Mouse (Mus musculus) intestine, embryonic 14.5 days (tissue): Measurements from ENCODE around the gene Sept4. TPM values are rescaled to one million over a fixed set of nuclear protein-coding genes. Genes with fewer than 3 reads are reported as not detected.

Experiments used
- ATAC-seq: fragments of 200-750 bp; cut with Nextera tagmentation; replicated peaks from 2 replicates; pipeline ENCODE4 v1.8.0; 2017; ENCODE audit warnings: low read depth, moderate number of reproducible peaks, moderate TSS enrichment, moderate library complexity; ENCODE audit not compliant: low FRiP score, low TSS enrichment
- DNase-seq: peaks from one replicate; pipeline ENCODE4 v3.0.0-alpha.2; 2018; ENCODE audit warnings: low spot score
- H3K27ac ChIP-seq: fragments of 300-500 bp; sonication (generic); 2 replicates; pipeline ENCODE4 v1.5.1; 2014; ENCODE audit warnings: low read depth, mild to moderate bottlenecking, control low read depth
- H3K27me3 ChIP-seq: fragments of 300-500 bp; sonication (generic); replicated peaks from 2 replicates; pipeline ENCODE4 v1.6.1; 2014; ENCODE audit warnings: low read length, control low read depth; ENCODE audit not compliant: control insufficient read depth, insufficient read depth
- H3K36me3 ChIP-seq: fragments of 300-500 bp; sonication (generic); 2 replicates; pipeline ENCODE4 v1.6.1; 2014; ENCODE audit warnings: low read length, control low read depth; ENCODE audit not compliant: control insufficient read depth, insufficient read depth
- H3K4me1 ChIP-seq: fragments of 300-500 bp; sonication (generic); replicated peaks from 2 replicates; pipeline ENCODE4 v1.6.1; 2014; ENCODE audit warnings: low read length, control low read depth, mixed read lengths; ENCODE audit not compliant: control insufficient read depth, insufficient read depth
- H3K4me2 ChIP-seq: fragments of 300-500 bp; sonication (generic); 2 replicates; pipeline ENCODE4 v1.6.1; 2014; ENCODE audit warnings: low read length
- H3K4me3 ChIP-seq: fragments of 300-500 bp; sonication (generic); 2 replicates; pipeline ENCODE4 v1.5.1; 2014; ENCODE audit warnings: low read depth, low read length, control low read depth, mixed read lengths
- H3K9ac ChIP-seq: fragments of 300-500 bp; sonication (generic); 2 replicates; pipeline ENCODE4 v1.6.1; 2014; ENCODE audit warnings: mild to moderate bottlenecking, low read length
- H3K9me3 ChIP-seq: fragments of 300-500 bp; sonication (generic); 2 replicates; pipeline ENCODE4 v1.6.1; 2016; ENCODE audit warnings: low read length, control low read depth; ENCODE audit not compliant: control insufficient read depth
- WGBS: fragments of 180-500 bp; shearing (Covaris S2); extraction: QIAGEN DNeasy Blood & Tissue Kit; methylation state at CpG from one replicate; pipeline ENCODE4 v1.1.7; 2014; 5-methylcytosine and 5-hydroxymethylcytosine counted together
- polyA plus RNA-seq: library from polyadenylated mRNA; unstranded; fragments of >200 nt; fragmentation: Nextera tagmentation; extraction: Ambion mirVana; gene quantifications from 2 replicates; pipeline ENCODE4 v1.2.1, GENCODE M21; 2014

Gene Sept4
- polyA plus RNA-seq, 1 experiment from 2014 or later = 19.5 TPM

GRCm38 (mm10) chr11:87592354-87592695, 23.6 kb downstream of the Sept4 start:
- Histone ChIP-seq H3K4me1 (peaks cover 48% of the 10 kb centered on the region), H3K27me3 (no peaks in the 10 kb centered on the region), H3K4me3 (peak overlapping the region; percentile 84), H3K27ac (peak overlapping the region; percentile 88), H3K36me3 (peaks cover 23% of the 10 kb centered on the region; the same call in 1 of the 2 replicates), H3K9me3 (no peaks in the 10 kb centered on the region), H3K4me2 (peak overlapping the region; percentile 70), H3K9ac (peak overlapping the region; percentile 62)
- ATAC-seq (no peak; the same call in 1 of the 2 replicates), DNase-seq (no peak)
- 0% methylated on average over 15 of the region's 15 CpGs for WGBS

DNA sequence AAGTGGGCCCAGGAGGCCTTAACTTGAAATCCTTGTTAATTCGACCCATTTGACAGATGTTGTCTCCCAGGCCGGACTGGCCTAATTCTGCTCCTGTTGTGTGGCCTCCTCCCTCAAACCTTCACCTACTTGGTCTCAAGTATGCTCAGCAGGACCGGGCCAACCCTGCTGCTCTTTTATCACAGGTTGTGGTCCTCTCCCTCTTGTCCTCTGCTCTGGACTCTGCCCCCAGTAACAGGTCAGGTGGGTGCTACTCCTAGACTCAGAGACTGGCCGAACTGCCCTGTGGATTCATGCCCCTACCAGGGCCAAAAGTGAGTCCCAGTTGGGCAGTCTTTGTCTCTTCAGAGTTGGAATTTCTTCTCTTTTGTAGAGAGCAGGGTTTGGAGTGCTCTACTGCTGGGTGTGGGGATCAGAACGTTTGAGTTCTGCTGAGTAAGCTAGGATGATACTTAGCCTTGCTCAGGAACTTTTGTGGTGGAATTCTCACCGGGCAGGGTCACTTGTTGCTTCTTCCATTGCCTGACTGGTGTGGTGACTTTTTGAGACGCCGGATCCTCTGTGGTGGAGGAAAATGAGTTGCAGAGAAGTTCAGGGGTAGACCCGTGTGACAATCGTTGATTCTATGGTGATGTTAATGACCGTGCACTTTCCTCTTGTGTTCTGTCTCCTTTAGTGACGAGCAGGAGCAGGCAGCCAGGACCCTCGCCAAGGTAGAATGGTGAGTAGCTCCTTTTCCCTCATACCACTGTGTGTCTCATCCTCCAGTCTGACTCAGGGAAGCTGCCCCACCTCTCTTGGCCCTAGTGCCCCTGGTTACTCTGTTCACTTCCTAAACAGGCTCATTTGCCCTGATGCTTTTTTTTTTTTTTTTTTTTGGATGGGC, 24.3 kb downstream of the Sept4 start:
- Histone ChIP-seq H3K4me3 (peak overlapping the region; percentile 84), H3K27ac (peak overlapping the region; percentile 88), H3K36me3 (peaks cover 29% of the 10 kb centered on the region), H3K9me3 (no peaks in the 10 kb centered on the region), H3K9ac (peak overlapping the region; percentile 62), H3K4me2 (peak overlapping the region; percentile 70), H3K4me1 (peaks cover 48% of the 10 kb centered on the region), H3K27me3 (no peaks in the 10 kb centered on the region)
- DNase-seq (no peak), ATAC-seq (no peak)
- 34% methylated on average over 13 of the region's 13 CpGs for WGBS

DNA sequence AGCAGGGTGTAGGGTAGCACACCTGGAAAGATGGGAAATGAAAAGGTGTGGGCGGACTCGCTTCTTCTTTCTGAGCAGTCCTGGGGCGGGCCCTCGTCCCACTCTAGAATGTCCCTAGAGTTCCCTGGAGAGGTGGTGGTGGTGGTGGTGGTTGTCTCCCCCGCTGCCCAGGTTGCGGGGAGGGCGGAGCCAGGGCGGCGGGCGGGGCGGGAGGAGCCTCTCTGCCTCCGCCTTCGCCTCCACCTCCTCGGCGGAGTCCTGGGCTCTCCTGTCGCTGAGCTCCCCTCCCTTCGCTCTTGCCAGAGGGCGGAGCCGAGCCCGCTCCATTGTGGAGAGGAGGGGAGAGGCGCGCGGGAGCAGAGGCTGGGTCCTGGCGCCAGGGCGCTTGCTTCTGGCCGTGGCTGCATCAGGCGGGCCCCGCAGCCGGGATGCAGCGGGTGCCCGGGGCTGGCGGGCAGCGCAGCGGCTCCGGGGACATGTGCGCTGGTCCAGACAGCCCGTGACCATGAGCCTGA, 26.7 kb downstream of the Sept4 start:
- H3K27me3 ChIP-seq = no peaks in the 10 kb centered on the region
- H3K4me3 ChIP-seq = peak overlapping the region; percentile 68
- H3K4me1 ChIP-seq = peaks cover 37% of the 10 kb centered on the region
- peak overlapping the region; percentile 71 for H3K27ac ChIP-seq
- peak overlapping the region; percentile 81 for H3K9ac ChIP-seq
- H3K9me3 ChIP-seq = no peaks in the 10 kb centered on the region
- DNase-seq (peak; percentile 86), ATAC-seq (peak; percentile 59)
- 1% methylated on average over 35 of the region's 37 CpGs for WGBS
- peak overlapping the region; percentile 91 for H3K4me2 ChIP-seq
- peaks cover 53% of the 10 kb centered on the region for H3K36me3 ChIP-seq

- no peak for DNase-seq
- WGBS = 5% methylated on average over 7 of the region's 7 CpGs
These were observed 27.3 kb downstream of the Sept4 start for GRCm38 (mm10) chr11:87595976-87596375.

DNA sequence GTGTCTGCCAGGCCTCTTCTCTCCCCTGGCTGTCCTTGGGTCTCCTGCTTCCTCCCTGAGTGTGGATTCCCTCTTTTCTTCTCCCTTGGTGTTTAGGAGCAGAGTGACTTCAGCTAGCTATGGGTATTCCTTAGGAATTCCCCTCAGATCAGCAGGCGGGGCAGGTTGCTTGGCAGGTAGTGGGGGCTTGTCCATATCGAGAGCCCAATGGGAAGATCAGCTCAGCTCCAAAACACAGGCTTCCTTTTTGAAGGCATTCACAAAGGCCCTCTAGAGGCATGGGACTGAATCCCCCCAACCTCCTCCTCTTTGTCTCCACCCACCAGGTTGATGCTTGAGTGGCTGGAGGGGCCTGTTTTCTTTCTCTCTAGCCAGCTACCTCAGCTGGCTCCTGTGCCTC, 27.8 kb downstream of the Sept4 start:
- Histone ChIP-seq H3K4me3 (peak overlapping the region; percentile 68), H3K27me3 (no peaks in the 10 kb centered on the region), H3K4me2 (peak overlapping the region; percentile 91), H3K9ac (0 out of 2 replicates have a peak overlapping the region, but pooled peaks have one; percentile 81), H3K36me3 (peaks cover 63% of the 10 kb centered on the region), H3K4me1 (peaks cover 33% of the 10 kb centered on the region), H3K27ac (no peak overlapping the region), H3K9me3 (no peaks in the 10 kb centered on the region)
- no peak for ATAC-seq
- DNase-seq = no peak
- WGBS = 48% methylated on average over 2 of the region's 2 CpGs

More at GRCm38 (mm10) chr11:87595976-87596375, 27.3 kb downstream of the Sept4 start:
- H3K4me2 ChIP-seq = peak overlapping the region; percentile 91
- no peaks in the 10 kb centered on the region for H3K9me3 ChIP-seq
- H3K4me1 ChIP-seq = peaks cover 33% of the 10 kb centered on the region
- no peaks in the 10 kb centered on the region for H3K27me3 ChIP-seq
- peaks cover 59% of the 10 kb centered on the region for H3K36me3 ChIP-seq
- peak overlapping the region; percentile 81 for H3K9ac ChIP-seq
- H3K4me3 ChIP-seq = peak overlapping the region; percentile 68
- ATAC-seq = no peak
- peak overlapping the region; percentile 71 for H3K27ac ChIP-seq

DNA sequence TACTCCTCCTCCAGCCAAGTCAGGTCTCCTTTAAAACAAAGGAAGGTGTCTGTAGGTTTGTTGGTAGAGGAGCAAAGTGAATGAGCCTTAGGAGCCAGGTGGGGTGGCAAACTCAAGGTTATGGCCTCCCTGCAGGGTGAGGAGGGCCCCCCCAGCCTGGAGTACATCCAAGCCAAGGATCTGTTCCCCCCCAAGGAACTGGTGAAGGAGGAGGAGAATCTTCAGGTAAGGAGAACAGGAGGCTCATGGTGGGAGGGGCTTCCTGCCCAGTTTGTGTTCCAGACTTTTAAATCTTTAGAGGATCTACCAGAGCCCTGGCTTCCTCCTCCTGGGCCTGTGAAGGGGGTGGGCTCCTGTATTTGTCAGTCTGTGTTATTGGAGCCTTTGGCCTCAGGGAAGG, 28.4 kb downstream of the Sept4 start:
- Histone ChIP-seq H3K4me1 (peaks cover 33% of the 10 kb centered on the region), H3K27ac (no peak overlapping the region), H3K4me2 (peak overlapping the region; percentile 91; the same call in 1 of the 2 replicates), H3K36me3 (peaks cover 69% of the 10 kb centered on the region), H3K9ac (no peak overlapping the region), H3K9me3 (no peaks in the 10 kb centered on the region), H3K4me3 (no peak overlapping the region), H3K27me3 (no peaks in the 10 kb centered on the region)
- no peak for DNase-seq
- ATAC-seq = no peak

- Histone ChIP-seq H3K4me3 (no peak overlapping the region), H3K4me1 (peaks cover 18% of the 10 kb centered on the region), H3K27ac (no peak overlapping the region), H3K27me3 (no peaks in the 10 kb centered on the region), H3K36me3 (peaks cover 82% of the 10 kb centered on the region), H3K4me2 (no peak overlapping the region), H3K9ac (no peak overlapping the region), H3K9me3 (no peaks in the 10 kb centered on the region)
- 85% methylated on average over 13 of the region's 13 CpGs for WGBS
- ATAC-seq = no peak
- no peak for DNase-seq
These were observed 30.8 kb downstream of the Sept4 start for GRCm38 (mm10) chr11:87599395-87600089.

GRCm38 (mm10) chr11:87600322-87600853, 31.7 kb downstream of the Sept4 start:
- Histone ChIP-seq H3K4me3 (no peak overlapping the region), H3K4me1 (peaks cover 13% of the 10 kb centered on the region), H3K9ac (no peak overlapping the region), H3K4me2 (no peak overlapping the region), H3K36me3 (peaks cover 88% of the 10 kb centered on the region), H3K27ac (no peak overlapping the region), H3K9me3 (no peaks in the 10 kb centered on the region), H3K27me3 (no peaks in the 10 kb centered on the region)
- no peak for ATAC-seq
- 92% methylated on average over 10 of the region's 10 CpGs for WGBS
- DNase-seq = no peak
